Mouse (Mus musculus): ENCODE measurements around the gene Spi1. TPM values are rescaled to one million over a fixed set of nuclear protein-coding genes. Genes with fewer than 3 reads are reported as not detected.
"Not testable (repeated sequence)": the region's sequence is repeated elsewhere in the genome, so short reads cannot be mapped to it uniquely, and the experiment has no call there.

The Spi1 gene
- polyA plus RNA-seq, 1 experiment from 2014 or later = 13.5 TPM

GRCm38 (mm10) chr2:91108156-91108555, 26.0 kb downstream of the Spi1 start:
- Histone ChIP-seq H3K4me3 (replicated peaks) (no peak overlapping the region), H3K9ac (no peak overlapping the region), H3K9me3 (no peaks in the 10 kb centered on the region), H3K36me3 (no peaks in the 10 kb centered on the region), H3K4me2 (no peak overlapping the region), H3K27me3 (replicated peaks) (no peaks in the 10 kb centered on the region), H3K27ac (no peak overlapping the region), H3K4me1 (no peaks in the 10 kb centered on the region)
- ATAC-seq (ENCODE audit: insufficient read depth, low FRiP score, low read depth) = no peak
- WGBS = 73% methylated on average over 3 of the region's 3 CpGs

- no peak overlapping the region for H3K4me2 ChIP-seq
- no peaks in the 10 kb centered on the region for H3K36me3 ChIP-seq
- H3K27ac ChIP-seq = no peak overlapping the region
- 81% methylated on average over 5 of the region's 5 CpGs for WGBS
- no peaks in the 10 kb centered on the region for H3K4me1 ChIP-seq
- no peaks in the 10 kb centered on the region for H3K9me3 ChIP-seq
- H3K27me3 ChIP-seq (replicated peaks) = no peaks in the 10 kb centered on the region
- no peak for ATAC-seq (ENCODE audit: insufficient read depth, low FRiP score, low read depth)
- no peak overlapping the region for H3K4me3 ChIP-seq (replicated peaks)
- no peak overlapping the region for H3K9ac ChIP-seq
Measured at GRCm38 (mm10) chr2:91109241-91109640, 27.1 kb downstream of the Spi1 start.

- no peaks in the 10 kb centered on the region for H3K9me3 ChIP-seq
- 79% methylated on average over 5 of the region's 5 CpGs for WGBS
- no peaks in the 10 kb centered on the region for H3K27me3 ChIP-seq (replicated peaks)
- no peaks in the 10 kb centered on the region for H3K36me3 ChIP-seq
- no peak overlapping the region for H3K4me3 ChIP-seq (replicated peaks)
- H3K9ac ChIP-seq = no peak overlapping the region
- no peak overlapping the region for H3K4me2 ChIP-seq
- H3K4me1 ChIP-seq = no peaks in the 10 kb centered on the region
- no peak for ATAC-seq (ENCODE audit: insufficient read depth, low FRiP score, low read depth)
- no peak overlapping the region for H3K27ac ChIP-seq
Measured at GRCm38 (mm10) chr2:91109807-91110385, 27.7 kb downstream of the Spi1 start.

GRCm38 (mm10) chr2:91110429-91110828, 28.2 kb downstream of the Spi1 start:
- 81% methylated on average over 6 of the region's 6 CpGs for WGBS
- Histone ChIP-seq H3K4me1 (no peaks in the 10 kb centered on the region), H3K9ac (no peak overlapping the region), H3K4me2 (no peak overlapping the region), H3K27me3 (replicated peaks) (no peaks in the 10 kb centered on the region), H3K9me3 (no peaks in the 10 kb centered on the region), H3K27ac (no peak overlapping the region), H3K4me3 (replicated peaks) (no peak overlapping the region), H3K36me3 (no peaks in the 10 kb centered on the region)
- no peak for ATAC-seq (ENCODE audit: insufficient read depth, low FRiP score, low read depth)

- H3K27ac ChIP-seq; H3K9ac ChIP-seq; ATAC-seq (ENCODE audit: insufficient read depth, low FRiP score, low read depth); H3K9me3 ChIP-seq; H3K4me2 ChIP-seq; H3K27me3 ChIP-seq (replicated peaks); H3K36me3 ChIP-seq; H3K4me1 ChIP-seq; H3K4me3 ChIP-seq (replicated peaks): not testable (repeated sequence)
- 94% methylated on average over 3 of the region's 3 CpGs for WGBS
Measured at GRCm38 (mm10) chr2:91111832-91112231, 29.6 kb downstream of the Spi1 start.

- Histone ChIP-seq H3K4me2 (no peak overlapping the region), H3K4me3 (replicated peaks) (no peak overlapping the region), H3K27me3 (replicated peaks) (no peaks in the 10 kb centered on the region), H3K9ac (no peak overlapping the region), H3K36me3 (no peaks in the 10 kb centered on the region), H3K27ac (no peak overlapping the region), H3K4me1 (no peaks in the 10 kb centered on the region), H3K9me3 (no peaks in the 10 kb centered on the region)
- WGBS = 46% methylated on average over 4 of the region's 4 CpGs
- ATAC-seq (ENCODE audit: insufficient read depth, low FRiP score, low read depth) = no peak
Measured at GRCm38 (mm10) chr2:91112491-91112890, 30.3 kb downstream of the Spi1 start.

- H3K36me3 ChIP-seq = no peaks in the 10 kb centered on the region
- no peaks in the 10 kb centered on the region for H3K4me1 ChIP-seq
- H3K27me3 ChIP-seq (replicated peaks) = no peaks in the 10 kb centered on the region
- H3K4me2 ChIP-seq = no peak overlapping the region
- 68% methylated on average over 10 of the region's 10 CpGs for WGBS
- H3K27ac ChIP-seq = no peak overlapping the region
- H3K9ac ChIP-seq = no peak overlapping the region
- no peak overlapping the region for H3K4me3 ChIP-seq (replicated peaks)
- no peak for ATAC-seq (ENCODE audit: insufficient read depth, low FRiP score, low read depth)
- no peaks in the 10 kb centered on the region for H3K9me3 ChIP-seq
Measured at GRCm38 (mm10) chr2:91113334-91113733, 31.1 kb downstream of the Spi1 start.

GRCm38 (mm10) chr2:91113852-91114251, 31.7 kb downstream of the Spi1 start:
- Histone ChIP-seq H3K4me1 (no peaks in the 10 kb centered on the region), H3K4me3 (replicated peaks) (no peak overlapping the region), H3K27me3 (replicated peaks) (no peaks in the 10 kb centered on the region), H3K27ac (no peak overlapping the region), H3K4me2 (no peak overlapping the region), H3K36me3 (no peaks in the 10 kb centered on the region), H3K9me3 (no peaks in the 10 kb centered on the region), H3K9ac (no peak overlapping the region)
- WGBS = 76% methylated on average over 6 of the region's 6 CpGs
- no peak for ATAC-seq (ENCODE audit: insufficient read depth, low FRiP score, low read depth)

GRCm38 (mm10) chr2:91114781-91115577, 32.8 kb downstream of the Spi1 start:
- no peaks in the 10 kb centered on the region for H3K9me3 ChIP-seq
- H3K36me3 ChIP-seq = no peaks in the 10 kb centered on the region
- no peaks in the 10 kb centered on the region for H3K4me1 ChIP-seq
- peak overlapping the region; percentile 49 for H3K4me3 ChIP-seq (replicated peaks)
- H3K27me3 ChIP-seq (replicated peaks) = no peaks in the 10 kb centered on the region
- peak; percentile 75; the same call in 1 of the 2 replicates for ATAC-seq (ENCODE audit: insufficient read depth, low FRiP score, low read depth)
- peak overlapping the region; percentile 47 for H3K9ac ChIP-seq
- H3K27ac ChIP-seq = no peak overlapping the region
- peak overlapping the region; percentile 96 for H3K4me2 ChIP-seq
- WGBS = 11% methylated on average over 40 of the region's 42 CpGs

GRCm38 (mm10) chr2:91115578-91115970, 33.4 kb downstream of the Spi1 start:
- H3K36me3 ChIP-seq = no peaks in the 10 kb centered on the region
- H3K9ac ChIP-seq = peak overlapping the region; percentile 47
- no peaks in the 10 kb centered on the region for H3K9me3 ChIP-seq
- no peaks in the 10 kb centered on the region for H3K4me1 ChIP-seq
- H3K4me3 ChIP-seq (replicated peaks) = peak overlapping the region; percentile 49
- H3K27ac ChIP-seq = no peak overlapping the region
- 28% methylated on average over 12 of the region's 12 CpGs for WGBS
- no peaks in the 10 kb centered on the region for H3K27me3 ChIP-seq (replicated peaks)
- ATAC-seq (ENCODE audit: insufficient read depth, low FRiP score, low read depth) = no peak
- H3K4me2 ChIP-seq = peak overlapping the region; percentile 96

- H3K4me1 ChIP-seq = no peaks in the 10 kb centered on the region
- no peak overlapping the region for H3K4me2 ChIP-seq
- no peaks in the 10 kb centered on the region for H3K9me3 ChIP-seq
- 83% methylated on average over 5 of the region's 5 CpGs for WGBS
- H3K4me3 ChIP-seq (replicated peaks) = no peak overlapping the region
- no peaks in the 10 kb centered on the region for H3K27me3 ChIP-seq (replicated peaks)
- no peaks in the 10 kb centered on the region for H3K36me3 ChIP-seq
- ATAC-seq (ENCODE audit: insufficient read depth, low FRiP score, low read depth) = no peak
- no peak overlapping the region for H3K9ac ChIP-seq
- no peak overlapping the region for H3K27ac ChIP-seq
Measured at GRCm38 (mm10) chr2:91116842-91117241, 34.7 kb downstream of the Spi1 start.

GRCm38 (mm10) chr2:91117585-91118275, 35.5 kb downstream of the Spi1 start, which contains the start of gene Mybpc3:
Gene Mybpc3, plus strand, starts transcription at chr2:91118144.
- Histone ChIP-seq H3K27me3 (replicated peaks) (no peaks in the 10 kb centered on the region), H3K4me3 (replicated peaks) (no peak within 1 kb of the TSS), H3K9me3 (no peaks in the 10 kb centered on the region), H3K9ac (no peak within 1 kb of the TSS), H3K4me1 (no peaks in the 10 kb centered on the region), H3K27ac (no peak within 1 kb of the TSS), H3K36me3 (no peaks in the 10 kb centered on the region), H3K4me2 (no peak within 1 kb of the TSS)
- ATAC-seq (ENCODE audit: insufficient read depth, low FRiP score, low read depth) = no peak
- WGBS = 82% methylated on average over 11 of the region's 11 CpGs

Measured in stomach, embryonic 15.5 days (tissue).